Mouse (Mus musculus): Measurements from ENCODE around the gene Ndufa6. TPM values are rescaled to one million over a fixed set of nuclear protein-coding genes. Genes with fewer than 3 reads are reported as not detected.
"Not testable (repeated sequence)": the region's sequence is repeated elsewhere in the genome, so short reads cannot be mapped to it uniquely, and the experiment has no call there.

The Ndufa6 gene
- 100 to 1,000 TPM; 202 to 220 TPM for total RNA-seq (2021)

GRCm38 (mm10) chr15:82354126-82354945 is at the start of gene Ndufa6:
TSS of gene Ndufa6 (minus strand) at chr15:82354322.
- DNase-seq (ENCODE audit: extremely low spot score in 1 of 2, low spot score in 1 of 2), result peak; percentile 90 to 91

DNA sequence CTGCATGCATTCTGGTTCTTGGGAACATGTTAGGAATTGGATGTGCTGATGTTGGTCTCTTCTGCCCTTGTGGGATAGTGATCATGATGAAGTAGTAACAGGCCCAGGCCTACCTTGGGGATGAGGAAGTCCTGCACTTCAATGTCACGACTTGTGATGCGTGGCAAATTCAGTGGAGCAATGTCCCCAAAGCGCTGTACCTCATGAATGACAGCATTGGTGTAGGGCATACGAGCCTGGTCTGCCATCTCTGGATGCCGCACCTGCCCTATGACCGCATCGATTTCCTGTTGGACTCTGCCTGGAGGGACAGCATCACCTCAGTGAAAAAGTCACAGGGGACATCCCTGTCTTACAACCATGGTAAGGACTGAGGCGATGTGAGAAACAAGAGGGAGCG is 49.5 kb upstream of the Ndufa6 start:
- DNase-seq (ENCODE audit: extremely low spot score in 1 of 2, low spot score in 1 of 2), result no peak

DNA sequence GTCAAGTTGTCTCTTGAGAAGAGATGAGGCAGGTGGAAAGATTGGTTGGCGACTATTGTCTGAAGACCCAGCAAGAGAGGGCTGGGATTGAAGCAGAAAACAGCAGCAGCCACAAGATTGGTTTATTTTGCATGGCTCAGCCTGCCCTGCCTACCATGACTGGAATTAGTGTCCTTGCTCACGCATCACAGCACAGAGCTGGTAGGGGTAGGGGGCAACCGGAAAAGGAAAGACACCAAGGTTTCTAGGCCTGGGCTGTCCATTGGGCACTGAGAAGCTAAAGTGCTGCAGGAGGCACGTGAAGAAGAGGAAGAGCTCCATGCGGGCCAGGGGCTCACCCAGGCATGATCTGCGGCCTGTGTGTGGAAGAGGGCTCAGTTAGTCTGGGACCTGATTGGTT is 48.6 kb upstream of the Ndufa6 start:
- DNase-seq (ENCODE audit: extremely low spot score in 1 of 2, low spot score in 1 of 2), result no peak

DNA sequence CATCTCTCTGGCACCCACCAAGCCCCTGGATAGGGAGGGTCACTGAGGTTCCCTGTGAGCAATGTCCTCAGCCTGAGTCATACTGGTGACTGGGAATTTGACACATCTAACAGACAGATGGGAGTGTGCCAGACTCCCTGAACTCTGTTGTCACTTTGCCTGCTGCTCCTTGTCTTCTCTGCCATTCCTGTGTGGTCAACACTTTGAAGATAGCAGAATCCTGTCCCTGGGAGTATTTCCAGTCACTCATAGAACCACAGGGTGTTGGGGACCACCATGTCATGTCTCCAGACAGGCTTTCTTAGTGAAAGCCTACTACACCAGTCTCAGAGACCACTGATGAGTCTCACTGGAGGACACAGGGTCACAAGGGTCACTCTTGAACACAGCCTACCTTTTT is 48.0 kb upstream of the Ndufa6 start:
- DNase-seq (ENCODE audit: extremely low spot score in 1 of 2, low spot score in 1 of 2), result no peak

- DNase-seq (ENCODE audit: extremely low spot score in 1 of 2, low spot score in 1 of 2), result no peak
These were observed 47.4 kb upstream of the Ndufa6 start for GRCm38 (mm10) chr15:82401516-82401915.

DNA sequence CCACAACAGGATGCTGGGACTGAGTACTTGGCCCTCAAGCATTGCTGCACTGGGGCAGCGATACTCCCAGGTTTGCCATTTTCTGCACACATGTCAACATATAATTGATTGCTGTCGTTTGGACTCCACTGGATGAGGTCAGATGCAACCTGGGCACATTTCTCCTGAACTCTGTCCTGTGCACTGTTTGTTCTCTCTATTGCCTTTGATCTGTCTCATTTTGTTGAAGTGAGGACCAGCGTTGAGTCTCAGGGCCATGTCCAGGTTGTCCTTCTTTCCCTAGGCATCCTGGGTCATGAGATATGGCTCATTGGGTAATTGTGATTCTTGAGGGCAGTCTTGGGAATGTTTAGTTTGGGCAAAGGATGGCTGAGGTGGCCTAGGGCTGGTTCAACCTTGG is 41.8 kb upstream of the Ndufa6 start:
- DNase-seq (ENCODE audit: extremely low spot score in 1 of 2, low spot score in 1 of 2), result not testable (repeated sequence)

GRCm38 (mm10) chr15:82393922-82394321 is 39.8 kb upstream of the Ndufa6 start, which contains the start of gene Cyp2d11:
TSS of gene Cyp2d11 (minus strand) at chr15:82394022.
- DNase-seq (ENCODE audit: extremely low spot score in 1 of 2, low spot score in 1 of 2), result not testable (repeated sequence)

DNA sequence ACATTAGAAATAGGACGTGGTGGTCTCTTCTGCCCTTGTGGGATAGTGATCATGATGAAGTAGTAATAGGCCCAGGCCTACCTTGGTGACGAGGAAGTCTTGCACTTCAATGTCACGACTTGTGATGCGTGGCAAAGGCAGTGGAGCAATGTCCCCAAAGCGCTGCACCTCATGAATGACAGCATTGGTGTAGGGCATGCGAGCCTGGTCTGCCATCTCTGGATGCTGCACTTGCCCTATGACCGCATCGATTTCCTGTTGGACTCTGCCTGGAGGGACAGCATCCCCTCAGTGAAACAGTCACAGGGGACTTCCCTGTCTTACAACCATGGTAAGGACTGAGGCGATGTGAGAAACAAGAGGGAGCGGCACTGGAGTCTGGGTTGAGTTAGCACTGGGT is 35.8 kb upstream of the Ndufa6 start:
- not testable (repeated sequence) for DNase-seq (ENCODE audit: extremely low spot score in 1 of 2, low spot score in 1 of 2)

DNA sequence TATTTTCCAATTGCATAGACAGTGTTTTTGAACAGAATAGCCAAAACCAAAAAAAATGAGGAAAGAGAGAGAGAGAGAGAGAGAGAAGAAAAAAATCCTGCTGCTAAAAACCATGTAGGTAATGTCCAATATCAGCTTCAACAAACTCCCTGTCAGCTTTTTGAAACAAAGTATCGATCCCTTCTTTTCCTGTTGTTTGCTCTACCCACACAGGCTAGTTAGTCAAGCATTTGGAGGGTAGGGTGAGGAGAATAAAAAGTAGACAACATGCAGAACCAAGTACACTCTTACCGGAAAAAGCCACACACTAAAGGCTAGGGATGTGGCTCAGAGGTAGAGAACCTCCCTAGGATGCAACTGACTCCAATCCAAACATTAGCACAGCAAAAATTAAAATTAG is 31.6 kb upstream of the Ndufa6 start:
- no peak for DNase-seq (ENCODE audit: extremely low spot score in 1 of 2, low spot score in 1 of 2)

- DNase-seq (ENCODE audit: extremely low spot score in 1 of 2, low spot score in 1 of 2), result no peak
These were observed 28.3 kb upstream of the Ndufa6 start for GRCm38 (mm10) chr15:82382441-82382840.

DNA sequence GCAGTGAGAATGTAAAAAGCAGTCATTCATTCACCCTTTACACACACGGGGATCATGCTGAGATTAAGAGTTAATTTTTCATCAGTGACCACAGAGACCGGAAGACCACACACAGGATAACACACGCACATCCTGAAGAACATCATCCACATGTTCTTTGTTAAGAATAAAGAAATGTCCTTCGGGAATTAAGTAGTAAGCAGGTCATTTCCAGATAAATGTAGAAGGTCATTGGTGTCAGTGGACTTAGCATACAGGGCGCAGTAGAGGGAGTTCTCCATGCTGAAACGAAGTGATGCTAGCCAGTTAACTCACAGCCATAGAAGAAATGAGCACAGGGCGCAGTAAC is 26.6 kb upstream of the Ndufa6 start:
- no peak for DNase-seq (ENCODE audit: extremely low spot score in 1 of 2, low spot score in 1 of 2)

DNA sequence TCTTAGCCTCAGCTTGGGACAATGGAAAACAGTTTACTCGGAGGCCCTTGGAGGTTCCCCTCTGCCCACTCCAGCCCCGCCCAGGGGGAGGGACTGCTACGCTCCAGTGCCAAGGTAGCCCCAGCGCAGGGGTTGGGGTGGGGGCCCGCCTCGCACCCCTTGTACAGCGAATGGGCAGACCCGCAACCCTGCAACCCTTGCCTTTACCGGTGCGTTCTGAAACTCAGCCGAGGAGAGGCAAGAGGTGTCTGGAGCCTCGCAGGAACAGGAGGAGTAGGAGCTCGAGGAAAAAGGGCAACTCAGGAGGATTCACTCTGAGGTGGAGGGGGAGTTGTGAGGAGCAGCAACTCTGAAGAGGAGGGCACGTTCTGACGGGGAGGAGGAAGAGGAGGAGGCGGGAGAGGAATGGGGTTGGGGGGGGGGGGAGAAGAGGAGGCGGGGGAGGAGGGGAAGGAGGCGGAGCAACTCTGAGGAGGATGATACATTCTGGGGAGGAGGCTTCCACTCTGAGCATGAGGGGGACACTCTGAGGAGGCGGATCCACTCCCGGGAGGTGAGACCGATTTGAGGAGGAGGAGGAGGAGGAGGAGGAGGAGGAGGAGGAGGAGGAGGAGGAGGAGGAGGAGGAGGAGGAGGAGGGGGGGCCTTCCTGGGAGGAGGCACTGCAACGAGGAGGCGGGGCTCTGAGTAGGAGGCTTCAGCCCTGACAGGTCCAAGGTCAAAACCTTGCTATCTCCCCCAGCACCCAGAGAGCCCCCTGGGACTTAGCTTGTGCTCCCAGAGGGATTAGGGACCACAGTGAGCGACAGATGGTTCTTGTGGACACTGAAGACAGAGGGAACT is 26.0 kb upstream of the Ndufa6 start, which contains the start of gene Cyp2d22:
Cyp2d22 (minus strand) TSS at position 390 of the 843 bp plus-strand sequence.
- no peak for DNase-seq (ENCODE audit: extremely low spot score in 1 of 2, low spot score in 1 of 2)

- no peak for DNase-seq (ENCODE audit: extremely low spot score in 1 of 2, low spot score in 1 of 2)
These were observed 25.4 kb upstream of the Ndufa6 start for GRCm38 (mm10) chr15:82379511-82379870.

GRCm38 (mm10) chr15:82378261-82379180 is 24.4 kb upstream of the Ndufa6 start:
- DNase-seq (ENCODE audit: extremely low spot score in 1 of 2, low spot score in 1 of 2), result no peak

GRCm38 (mm10) chr15:82377701-82378100 is 23.6 kb upstream of the Ndufa6 start:
- DNase-seq (ENCODE audit: extremely low spot score in 1 of 2, low spot score in 1 of 2), result no peak

DNA sequence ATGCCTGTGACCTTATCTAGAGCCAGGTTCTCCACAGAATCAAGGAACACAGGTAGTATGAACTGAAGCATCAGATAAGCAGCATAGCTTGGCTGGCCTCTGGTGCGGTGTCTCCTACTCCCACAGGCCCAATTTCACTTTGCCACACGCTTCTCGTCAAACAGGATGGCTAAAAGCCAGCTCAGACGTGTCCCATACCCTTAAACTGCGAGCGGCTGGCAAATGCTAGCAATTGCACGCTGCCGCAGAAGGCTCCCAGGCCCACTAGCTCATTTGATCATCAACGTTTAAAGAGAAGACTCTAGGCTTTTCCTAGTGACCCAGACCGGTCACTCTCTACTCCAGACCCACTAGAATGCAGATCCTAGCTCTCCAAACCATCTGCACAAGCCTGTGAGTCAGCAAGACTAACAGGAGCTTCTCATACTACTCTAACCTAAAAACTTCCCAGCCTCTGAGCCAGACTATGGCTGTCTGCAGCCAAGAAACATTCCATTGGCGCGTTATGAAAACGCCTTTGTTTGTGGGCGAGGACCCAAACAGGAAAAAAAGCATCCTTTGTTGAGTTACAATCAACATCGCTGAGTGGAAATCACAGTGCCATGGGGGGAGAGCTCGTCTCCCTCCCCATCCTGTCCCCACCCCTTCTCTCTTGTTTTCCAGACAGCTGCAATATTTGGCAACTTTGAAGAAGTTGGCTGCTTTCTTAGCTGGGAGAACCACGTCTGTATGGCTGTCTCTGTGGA is 22.4 kb upstream of the Ndufa6 start:
- no peak for DNase-seq (ENCODE audit: extremely low spot score in 1 of 2, low spot score in 1 of 2)

DNA sequence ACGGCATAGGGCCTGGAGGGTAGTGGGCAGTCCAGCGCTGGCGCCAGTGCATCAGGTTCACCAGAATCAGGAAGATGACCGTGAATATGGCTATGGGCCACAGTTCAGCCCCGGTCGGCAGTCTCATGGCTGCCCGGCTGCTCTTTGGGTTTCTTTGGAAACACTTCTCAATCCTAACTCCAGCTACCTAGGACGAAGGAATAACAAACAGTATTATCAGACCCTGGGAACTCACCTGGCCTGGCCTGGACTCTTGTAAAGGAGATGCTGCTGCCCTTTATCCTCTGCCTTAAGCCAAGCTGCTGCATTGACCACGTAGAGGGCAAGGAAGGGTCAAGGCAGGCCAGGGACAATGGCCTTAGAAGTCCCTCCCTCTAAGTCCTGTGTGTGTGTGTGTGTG is 21.7 kb upstream of the Ndufa6 start:
- no peak for DNase-seq (ENCODE audit: extremely low spot score in 1 of 2, low spot score in 1 of 2)

GRCm38 (mm10) chr15:82374437-82374836 is 20.3 kb upstream of the Ndufa6 start:
- no peak for DNase-seq (ENCODE audit: extremely low spot score in 1 of 2, low spot score in 1 of 2)

DNA sequence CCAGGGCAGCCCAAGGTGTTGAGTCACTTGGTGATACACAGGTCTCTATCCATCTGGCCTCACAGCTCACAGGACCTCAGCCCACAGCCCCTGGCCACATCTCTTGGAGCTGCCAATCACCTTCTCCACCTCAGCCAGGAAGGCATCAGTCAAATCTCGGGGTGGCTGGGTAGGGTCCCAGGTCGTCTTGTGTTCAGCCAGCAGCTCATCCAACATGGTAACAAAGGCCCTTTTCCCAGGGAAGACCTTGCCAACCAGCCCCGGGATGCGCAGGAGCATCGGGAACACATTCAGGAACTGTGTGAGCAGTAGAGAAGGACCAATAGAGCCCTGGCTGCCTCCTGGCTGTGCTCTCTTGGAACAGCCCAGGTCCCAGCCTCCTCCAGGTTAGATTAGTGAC is 18.9 kb upstream of the Ndufa6 start:
- DNase-seq (ENCODE audit: extremely low spot score in 1 of 2, low spot score in 1 of 2), result no peak

GRCm38 (mm10) chr15:82372446-82372845 is 18.3 kb upstream of the Ndufa6 start:
- DNase-seq (ENCODE audit: extremely low spot score in 1 of 2, low spot score in 1 of 2), result peak in 1 of 2 experiments; percentile 4
